Mouse (Mus musculus) CH12.LX (cell line): ENCODE results near the gene Cep350. TPM values are rescaled to one million over a fixed set of nuclear protein-coding genes. Genes with fewer than 3 reads are reported as not detected.

Experiments used
- DNase-seq: peaks from one replicate; pipeline ENCODE4 v3.0.0-alpha.2; 2013; ENCODE audit errors: extremely low read depth
- H3K27ac ChIP-seq: 2 replicates; pipeline ENCODE4 v1.5.1; 2012; ENCODE audit warnings: low read depth, mild to moderate bottlenecking, control low read depth, moderate library complexity; ENCODE audit not compliant: insufficient read depth
- H3K27me3 ChIP-seq: replicated peaks from 2 replicates; pipeline ENCODE3; 2012; ENCODE audit warnings: inconsistent platforms
- H3K36me3 ChIP-seq, 2 experiments: replicated peaks in 1 of 2; 2 replicates each; pipeline versions ENCODE3 to v1.6.1; 2012; ENCODE audit warnings: inconsistent platforms in 1 of 2, low read length in 1 of 2, mild to moderate bottlenecking in 1 of 2, mixed read lengths in 1 of 2, moderate library complexity in 1 of 2; ENCODE audit not compliant: control insufficient read depth in 1 of 2, insufficient read depth in 1 of 2
- H3K4me1 ChIP-seq, 2 experiments: 2 replicates each; pipeline ENCODE4 v1.6.1; 2012; ENCODE audit warnings: inconsistent platforms in 1 of 2, moderate library complexity in 1 of 2; ENCODE audit not compliant: insufficient read depth in 2 of 2, control insufficient read depth in 1 of 2
- H3K4me2 ChIP-seq: 2 replicates; pipeline ENCODE4 v1.6.1; 2012; ENCODE audit warnings: low read depth, mild to moderate bottlenecking, control low read depth; ENCODE audit not compliant: poor library complexity, insufficient read depth, severe bottlenecking
- H3K4me3 ChIP-seq, 3 experiments: fragments of 150-350 bp in 1 of 3; sonication (generic) in 1 of 3; replicated peaks in 1 of 3; 2 replicates each; pipeline versions ENCODE3 to v1.5.1; 2011 to 2012; ENCODE audit warnings: low read depth in 2 of 3, low read length in 2 of 3, mild to moderate bottlenecking in 2 of 3, moderate library complexity in 2 of 3, control low read depth in 1 of 3, improper control_type of control experiment in 1 of 3, inconsistent platforms in 1 of 3, mixed read lengths in 1 of 3; ENCODE audit not compliant: poor library complexity in 1 of 3
- H3K79me2 ChIP-seq: replicated peaks from 2 replicates; pipeline ENCODE4 v1.6.1; 2012; ENCODE audit warnings: mild to moderate bottlenecking, moderate library complexity; ENCODE audit not compliant: control insufficient read depth, poor library complexity, insufficient read depth, severe bottlenecking; ENCODE audit errors: extremely low read depth
- H3K9ac ChIP-seq: 2 replicates; pipeline ENCODE4 v1.6.1; 2012; ENCODE audit warnings: low read depth, mild to moderate bottlenecking, control low read depth, moderate library complexity; ENCODE audit not compliant: insufficient read depth
- H3K9me3 ChIP-seq: replicated peaks from 2 replicates; pipeline ENCODE3; 2012; ENCODE audit warnings: low read length, inconsistent platforms, mixed read lengths
- BHLHE40 ChIP-seq: IDR thresholded peaks from 2 replicates; pipeline ENCODE4 v1.6.1; 2011; ENCODE audit warnings: mild to moderate bottlenecking, low read depth, low read length, improper control_type of control experiment
- CHD1 ChIP-seq: IDR thresholded peaks from 2 replicates; pipeline ENCODE4 v1.6.1; 2012; ENCODE audit warnings: low read depth, low read length, improper control_type of control experiment, inconsistent platforms
- E2F4 ChIP-seq: IDR thresholded peaks from 2 replicates; pipeline ENCODE4 v1.6.1; 2011; ENCODE audit warnings: low read depth, low read length, improper control_type of control experiment; ENCODE audit not compliant: insufficient replicate concordance
- ELF1 ChIP-seq: IDR thresholded peaks from 2 replicates; pipeline ENCODE4 v1.6.1; 2014; ENCODE audit warnings: low read depth, mild to moderate bottlenecking, inconsistent platforms, low read length, improper control_type of control experiment
- ETS1 ChIP-seq: conservative IDR thresholded peaks from 2 replicates; pipeline ENCODE4 v1.6.1; 2012; ENCODE audit warnings: low read depth, mild to moderate bottlenecking, inconsistent platforms, low read length, improper control_type of control experiment, moderate library complexity
- IRF4 ChIP-seq: IDR thresholded peaks from 2 replicates; pipeline ENCODE4 v1.6.1; 2014; ENCODE audit warnings: low read depth, mild to moderate bottlenecking, inconsistent platforms, low read length, improper control_type of control experiment
- MAFK ChIP-seq: IDR thresholded peaks from 2 replicates; pipeline ENCODE4 v1.6.1; 2011; ENCODE audit warnings: low read length, improper control_type of control experiment; ENCODE audit not compliant: insufficient replicate concordance
- MAX ChIP-seq: IDR thresholded peaks from 2 replicates; pipeline ENCODE4 v1.6.1; 2011; ENCODE audit warnings: low read length, improper control_type of control experiment
- MAZ ChIP-seq: IDR thresholded peaks from 2 replicates; pipeline ENCODE4 v1.6.1; 2012; ENCODE audit warnings: low read depth, mild to moderate bottlenecking, inconsistent platforms, low read length, improper control_type of control experiment, moderate library complexity
- MEF2A ChIP-seq: IDR thresholded peaks from 2 replicates; pipeline ENCODE4 v1.6.1; 2014; ENCODE audit warnings: low read depth, mild to moderate bottlenecking, inconsistent platforms, low read length, improper control_type of control experiment, borderline replicate concordance
- MXI1 ChIP-seq: IDR thresholded peaks from 2 replicates; pipeline ENCODE4 v1.6.1; 2011; ENCODE audit warnings: mild to moderate bottlenecking, low read depth, low read length, improper control_type of control experiment
- NELFE ChIP-seq: IDR thresholded peaks from 2 replicates; pipeline ENCODE4 v1.6.1; 2011; ENCODE audit warnings: low read depth, low read length, improper control_type of control experiment
- NRF1 ChIP-seq: IDR thresholded peaks from 2 replicates; pipeline ENCODE4 v1.6.1; 2014; ENCODE audit warnings: low read depth, mild to moderate bottlenecking, inconsistent platforms, low read length, improper control_type of control experiment, moderate library complexity
- PAX5 ChIP-seq: IDR thresholded peaks from 2 replicates; pipeline ENCODE4 v1.6.1; 2012; ENCODE audit warnings: low read length, inconsistent platforms, mixed read lengths
- POLR2A ChIP-seq: IDR thresholded peaks from 2 replicates; pipeline ENCODE4 v1.6.1; 2011; ENCODE audit warnings: low read depth, mild to moderate bottlenecking, improper control_type of control experiment, low read length
- RAD21 ChIP-seq: IDR thresholded peaks from 2 replicates; pipeline ENCODE4 v1.6.1; 2011; ENCODE audit warnings: low read depth, mild to moderate bottlenecking, low read length, improper control_type of control experiment, moderate library complexity
- SIN3A ChIP-seq: IDR thresholded peaks from 2 replicates; pipeline ENCODE4 v1.6.1; 2012; ENCODE audit warnings: low read length, improper control_type of control experiment, inconsistent platforms
- SMC3 ChIP-seq: IDR thresholded peaks from 2 replicates; pipeline ENCODE4 v1.6.1; 2011; ENCODE audit warnings: low read depth, low read length, improper control_type of control experiment
- TCF12 ChIP-seq: IDR thresholded peaks from 2 replicates; pipeline ENCODE4 v1.6.1; 2014; ENCODE audit warnings: low read depth, mild to moderate bottlenecking, inconsistent platforms, low read length, improper control_type of control experiment
- UBTF ChIP-seq: IDR thresholded peaks from 2 replicates; pipeline ENCODE4 v1.6.1; 2012; ENCODE audit warnings: low read depth, mild to moderate bottlenecking, inconsistent platforms, low read length, improper control_type of control experiment, moderate library complexity
- ZC3H11A ChIP-seq: IDR thresholded peaks from 2 replicates; pipeline ENCODE4 v1.6.1; 2012; ENCODE audit warnings: low read depth, mild to moderate bottlenecking, inconsistent platforms, low read length, improper control_type of control experiment
- ZKSCAN1 ChIP-seq: IDR thresholded peaks from 2 replicates; pipeline ENCODE4 v1.6.1; 2012; ENCODE audit warnings: low read depth, inconsistent platforms, low read length, improper control_type of control experiment, borderline replicate concordance
- ZMIZ1 ChIP-seq: IDR thresholded peaks from 2 replicates; pipeline ENCODE4 v1.6.1; 2012; ENCODE audit warnings: low read depth, mild to moderate bottlenecking, inconsistent platforms, low read length, improper control_type of control experiment
- ZNF384 ChIP-seq: IDR thresholded peaks from 2 replicates; pipeline ENCODE4 v1.6.1; 2012; ENCODE audit warnings: low read depth, low read length, improper control_type of control experiment, inconsistent platforms
- dilution Hi-C: fragments of 300-500 bp; cut with MboI; formaldehyde crosslinking; loops from 2 replicates; pipeline ENCODE4 v1.14.3; 2020; ENCODE audit warnings: low sequenced_read_pairs; ENCODE audit not compliant: extremely low pct_unique_long_range_greater_than_20kb, extremely low pct_ligation_motif_present
- in situ Hi-C: fragments of 300-500 bp; cut with MboI; formaldehyde crosslinking; loops from 3 replicates; pipeline ENCODE4 v1.14.3; 2019; ENCODE audit warnings: low sequenced_read_pairs, low pct_ligation_motif_present, low pct_unique_long_range_greater_than_20kb, mixed read lengths
- polyA plus RNA-seq: library from polyadenylated mRNA; unstranded; fragments of >175 nt; gene quantifications from 2 replicates; pipeline ENCODE4 v1.2.1, GENCODE M21; 2012; ENCODE audit warnings: low read depth; ENCODE audit not compliant: insufficient read length
- total RNA-seq, 2 experiments: library from RNA; depleted of rRNA; stranded (reverse); fragments of 300-350 nt in 1 of 2; fragments of >200 nt in 1 of 2; gene quantifications; 2 replicates each; pipeline ENCODE4 v1.2.3; 2012 to 2014

Cep350 gene
- total and polyA plus RNA-seq, 3 experiments, result 3.5 to 8.3 (median 6.8) TPM

- dilution Hi-C loops, result no loop called here
- H3K9me3 ChIP-seq, result no peaks in the 10 kb centered on the region
- no peak for TF ChIP-seq ZKSCAN1
- TF ChIP-seq CHD1, result no peak
- TF ChIP-seq MXI1, result no peak
- TF ChIP-seq PAX5, result no peak
- TF ChIP-seq ZMIZ1, result no peak
- no peak for TF ChIP-seq SIN3A
- no peak for TF ChIP-seq SMC3
- no peak for TF ChIP-seq MAX
- TF ChIP-seq TCF12, result no peak
- TF ChIP-seq IRF4, result no peak
- TF ChIP-seq ZNF384, result no peak
- no peak for TF ChIP-seq NELFE
- TF ChIP-seq UBTF, result no peak
- no peak for TF ChIP-seq E2F4
- no peak for TF ChIP-seq BHLHE40
- no peak for TF ChIP-seq MEF2A
- no peak for TF ChIP-seq RAD21
- TF ChIP-seq MAZ, result no peak
- TF ChIP-seq ZC3H11A, result no peak
- no peak for TF ChIP-seq MAFK
- no peak overlapping the region for H3K27ac ChIP-seq
- no peaks in the 10 kb centered on the region for H3K27me3 ChIP-seq
- no peak overlapping the region for H3K4me3 ChIP-seq
- no peaks in the 10 kb centered on the region for H3K36me3 ChIP-seq
- H3K4me1 ChIP-seq, result peaks cover 8 to 28% of the 10 kb centered on the region in 2 experiments; a peak in 3 of 4 replicates
- H3K79me2 ChIP-seq, result no peaks in the 10 kb centered on the region
- H3K9ac ChIP-seq, result no peak overlapping the region
- DNase-seq, result no peak
- in situ Hi-C loops, result no loop called here
- no peak overlapping the region for H3K4me2 ChIP-seq
Observed at GRCm38 (mm10) chr1:155830861-155831260, 142.2 kb downstream of the Cep350 start.

- peak; percentile 72 for DNase-seq
- dilution Hi-C loops (no loop called here), in situ Hi-C loops (loop anchor here (5.0 kb wide), 1 partner anchor 35 kb away; no protein-coding TSS in a partner anchor)
- Histone ChIP-seq H3K4me3 (no peak overlapping the region), H3K27ac (no peak overlapping the region), H3K4me2 (0 out of 2 replicates have a peak overlapping the region, but pooled peaks have one; percentile 22), H3K9me3 (no peaks in the 10 kb centered on the region), H3K9ac (no peak overlapping the region), H3K79me2 (no peaks in the 10 kb centered on the region), H3K27me3 (no peaks in the 10 kb centered on the region), H3K4me1 (peaks cover 8 to 31% of the 10 kb centered on the region in 2 experiments; a peak in 3 of 4 replicates), H3K36me3 (no peaks in the 10 kb centered on the region)
- TF ChIP-seq MAZ, result peak; percentile 31; the same call in 1 of the 2 replicates
- no peak for TF ChIP-seq NRF1
- TF ChIP-seq ZNF384, result no peak
- TF ChIP-seq ELF1, result no peak
- 0 out of 2 replicates have a peak, but pooled peaks have one; percentile 16 for TF ChIP-seq TCF12
- no peak for TF ChIP-seq POLR2A
- 0 out of 2 replicates have a peak, but pooled peaks have one; percentile 30 for TF ChIP-seq BHLHE40
- no peak for TF ChIP-seq ZKSCAN1
- peak; percentile 57 for TF ChIP-seq ETS1
Observed at GRCm38 (mm10) chr1:155827703-155828295, 145.3 kb downstream of the Cep350 start.
